Mouse (Mus musculus): ENCODE results near the gene Gnat2. TPM values are rescaled to one million over a fixed set of nuclear protein-coding genes. Genes with fewer than 3 reads are reported as not detected.

Gene Gnat2
- polyA plus RNA-seq, 1 experiment, result 0.40 TPM

DNA sequence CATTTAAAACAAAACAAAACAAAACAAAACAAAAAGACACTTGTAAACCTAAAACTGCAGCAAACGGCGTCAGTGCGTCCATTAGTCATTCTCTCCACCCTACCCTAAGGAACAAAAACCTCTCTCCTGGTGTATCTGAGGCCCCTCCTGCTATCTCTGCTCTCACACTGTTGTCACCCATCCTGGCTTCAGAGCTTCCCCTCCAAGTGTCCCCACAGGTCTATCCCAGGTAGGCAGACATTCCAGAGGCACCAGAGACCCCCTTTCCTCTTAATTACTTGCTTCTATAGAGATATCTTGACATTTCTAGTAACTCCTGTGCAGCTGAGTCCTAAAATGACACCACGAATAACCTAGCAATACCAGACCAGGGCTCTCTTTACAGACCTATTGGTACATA, 36.8 kb downstream of the Gnat2 start:
- no peaks in the 10 kb centered on the region for H3K27me3 ChIP-seq (ENCODE audit: control insufficient read depth, insufficient read depth, low read length)
- no peak for TF ChIP-seq POLR2A (IDR thresholded peaks at IDR 0.05; ENCODE audit: control insufficient read depth, low read depth, low read length)
- TF ChIP-seq CTCF (IDR thresholded peaks at IDR 0.05; ENCODE audit: control insufficient read depth, insufficient read depth, insufficient replicate concordance, low read depth, low read length), result no peak
- H3K36me3 ChIP-seq (ENCODE audit: control insufficient read depth, insufficient read depth, low read length), result no peaks in the 10 kb centered on the region
- H3K4me3 ChIP-seq (ENCODE audit: control insufficient read depth, low read depth, low read length), result no peak overlapping the region
- H3K4me1 ChIP-seq (ENCODE audit: control insufficient read depth, insufficient read depth, low read length), result no peaks in the 10 kb centered on the region
- H3K27ac ChIP-seq (ENCODE audit: control insufficient read depth, insufficient read depth, low read depth, low read length), result no peak overlapping the region

DNA sequence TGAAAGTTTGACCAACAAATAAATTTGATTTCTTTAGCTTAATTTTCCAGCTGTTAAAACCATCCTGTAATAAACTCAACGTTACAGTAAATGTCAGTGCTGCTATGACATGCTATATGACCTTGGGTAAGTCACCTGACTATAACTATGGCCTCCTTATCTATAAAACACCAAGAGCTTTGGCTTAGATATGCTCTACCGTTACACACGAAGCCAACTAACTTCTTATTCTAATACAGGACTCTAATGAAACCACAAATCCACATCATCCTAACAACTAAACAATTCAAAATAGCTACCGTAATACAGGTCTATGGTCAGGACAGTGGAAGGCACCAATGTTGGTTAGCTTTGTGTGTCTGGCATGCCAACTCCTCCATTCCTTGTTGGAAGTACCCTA, 37.2 kb downstream of the Gnat2 start:
- H3K27me3 ChIP-seq (ENCODE audit: control insufficient read depth, insufficient read depth, low read length), result no peaks in the 10 kb centered on the region
- H3K27ac ChIP-seq (ENCODE audit: control insufficient read depth, insufficient read depth, low read depth, low read length), result no peak overlapping the region
- TF ChIP-seq CTCF (IDR thresholded peaks at IDR 0.05; ENCODE audit: control insufficient read depth, insufficient read depth, insufficient replicate concordance, low read depth, low read length) (no peak), POLR2A (IDR thresholded peaks at IDR 0.05; ENCODE audit: control insufficient read depth, low read depth, low read length) (no peak)
- no peaks in the 10 kb centered on the region for H3K4me1 ChIP-seq (ENCODE audit: control insufficient read depth, insufficient read depth, low read length)
- H3K4me3 ChIP-seq (ENCODE audit: control insufficient read depth, low read depth, low read length), result no peak overlapping the region
- no peaks in the 10 kb centered on the region for H3K36me3 ChIP-seq (ENCODE audit: control insufficient read depth, insufficient read depth, low read length)

DNA sequence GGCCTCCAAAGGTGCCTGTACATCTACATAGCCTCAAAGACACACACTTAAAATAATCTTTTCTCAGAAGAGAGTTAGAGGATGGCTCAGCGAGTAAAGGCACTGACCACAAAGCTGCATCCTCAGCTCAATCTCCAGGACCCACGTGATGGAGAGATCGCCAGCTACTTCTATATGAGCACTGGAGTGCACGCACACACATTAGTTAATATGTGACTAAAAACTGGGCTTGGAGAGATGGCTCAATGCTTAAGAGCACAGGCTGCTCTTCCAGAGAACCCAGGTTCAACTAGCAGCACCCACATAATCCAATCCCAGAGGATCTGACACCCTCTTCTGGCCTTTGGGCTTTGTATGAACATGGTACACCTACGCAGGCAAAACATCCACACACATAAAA, 38.6 kb downstream of the Gnat2 start:
- Histone ChIP-seq H3K27me3 (ENCODE audit: control insufficient read depth, insufficient read depth, low read length) (no peaks in the 10 kb centered on the region), H3K27ac (ENCODE audit: control insufficient read depth, insufficient read depth, low read depth, low read length) (no peak overlapping the region), H3K36me3 (ENCODE audit: control insufficient read depth, insufficient read depth, low read length) (no peaks in the 10 kb centered on the region), H3K4me1 (ENCODE audit: control insufficient read depth, insufficient read depth, low read length) (no peaks in the 10 kb centered on the region), H3K4me3 (ENCODE audit: control insufficient read depth, low read depth, low read length) (no peak overlapping the region)
- no peak for TF ChIP-seq POLR2A (IDR thresholded peaks at IDR 0.05; ENCODE audit: control insufficient read depth, low read depth, low read length)
- TF ChIP-seq CTCF (IDR thresholded peaks at IDR 0.05; ENCODE audit: control insufficient read depth, insufficient read depth, insufficient replicate concordance, low read depth, low read length), result no peak

DNA sequence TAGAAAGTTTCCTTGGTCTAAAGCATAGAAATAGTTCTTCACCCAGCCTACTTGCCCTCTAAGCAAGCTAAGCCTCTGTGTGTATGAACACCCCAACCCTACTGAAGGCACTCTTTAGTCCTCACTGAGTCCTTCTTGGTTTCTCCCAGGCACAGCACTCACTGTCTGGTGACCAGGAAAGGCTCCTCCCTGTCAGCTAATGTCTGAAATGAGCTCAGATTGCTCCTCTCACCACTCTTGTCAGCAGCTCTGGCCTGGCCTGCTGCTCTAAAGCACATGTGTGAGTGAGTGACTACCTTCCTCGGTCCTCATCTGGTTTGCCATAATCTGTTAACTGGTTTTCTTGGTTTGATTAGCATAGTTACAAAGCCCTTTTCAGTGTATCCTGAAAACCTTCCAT, 39.2 kb downstream of the Gnat2 start:
- no peaks in the 10 kb centered on the region for H3K36me3 ChIP-seq (ENCODE audit: control insufficient read depth, insufficient read depth, low read length)
- H3K4me1 ChIP-seq (ENCODE audit: control insufficient read depth, insufficient read depth, low read length), result no peaks in the 10 kb centered on the region
- H3K4me3 ChIP-seq (ENCODE audit: control insufficient read depth, low read depth, low read length), result no peak overlapping the region
- no peak overlapping the region for H3K27ac ChIP-seq (ENCODE audit: control insufficient read depth, insufficient read depth, low read depth, low read length)
- no peak for TF ChIP-seq CTCF (IDR thresholded peaks at IDR 0.05; ENCODE audit: control insufficient read depth, insufficient read depth, insufficient replicate concordance, low read depth, low read length)
- TF ChIP-seq POLR2A (IDR thresholded peaks at IDR 0.05; ENCODE audit: control insufficient read depth, low read depth, low read length), result no peak
- no peaks in the 10 kb centered on the region for H3K27me3 ChIP-seq (ENCODE audit: control insufficient read depth, insufficient read depth, low read length)

DNA sequence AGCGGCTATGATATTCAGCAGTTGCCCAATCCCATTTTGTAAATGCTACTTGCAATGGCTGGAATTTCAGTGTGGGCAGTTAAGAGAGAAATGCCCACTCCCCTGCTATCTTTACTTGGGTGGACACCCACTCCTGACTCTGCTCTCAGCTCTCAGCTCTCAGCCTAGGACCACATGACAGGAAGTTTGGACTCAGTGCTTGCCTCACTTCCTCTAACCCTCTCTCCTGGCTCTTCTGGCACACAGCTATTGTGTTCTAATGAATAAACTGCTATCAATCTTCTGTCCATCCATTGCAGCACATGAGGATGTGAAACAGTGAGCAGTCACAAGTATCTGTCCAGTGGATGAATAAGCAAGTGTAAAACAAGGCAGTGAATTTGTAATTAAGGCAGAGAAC, 39.9 kb downstream of the Gnat2 start:
- Histone ChIP-seq H3K4me1 (ENCODE audit: control insufficient read depth, insufficient read depth, low read length) (no peaks in the 10 kb centered on the region), H3K4me3 (ENCODE audit: control insufficient read depth, low read depth, low read length) (no peak overlapping the region), H3K27me3 (ENCODE audit: control insufficient read depth, insufficient read depth, low read length) (no peaks in the 10 kb centered on the region), H3K27ac (ENCODE audit: control insufficient read depth, insufficient read depth, low read depth, low read length) (no peak overlapping the region), H3K36me3 (ENCODE audit: control insufficient read depth, insufficient read depth, low read length) (no peaks in the 10 kb centered on the region)
- TF ChIP-seq CTCF (IDR thresholded peaks at IDR 0.05; ENCODE audit: control insufficient read depth, insufficient read depth, insufficient replicate concordance, low read depth, low read length) (no peak), POLR2A (IDR thresholded peaks at IDR 0.05; ENCODE audit: control insufficient read depth, low read depth, low read length) (no peak)

DNA sequence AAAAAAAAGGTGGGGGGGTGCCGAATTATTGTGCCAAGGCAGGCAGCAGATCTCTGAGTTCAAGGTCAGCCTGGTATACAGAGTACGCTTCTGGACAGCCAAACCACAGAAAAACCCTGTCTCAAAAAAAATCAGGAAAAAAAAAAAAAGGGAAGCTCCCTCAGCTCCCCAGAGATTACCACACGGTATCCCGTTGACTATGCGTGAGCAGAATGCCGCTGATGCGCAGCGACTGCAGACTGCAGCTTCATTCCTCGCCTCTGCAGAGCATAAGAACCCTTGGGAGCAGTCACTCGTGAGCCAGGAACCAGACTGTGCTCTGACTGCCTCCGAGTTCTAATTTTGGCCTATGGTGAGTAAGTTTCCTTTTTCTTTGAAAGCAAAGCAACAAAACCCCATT, 42.1 kb downstream of the Gnat2 start:
- H3K27me3 ChIP-seq (ENCODE audit: control insufficient read depth, insufficient read depth, low read length), result no peaks in the 10 kb centered on the region
- no peak overlapping the region for H3K4me3 ChIP-seq (ENCODE audit: control insufficient read depth, low read depth, low read length)
- H3K4me1 ChIP-seq (ENCODE audit: control insufficient read depth, insufficient read depth, low read length), result no peaks in the 10 kb centered on the region; the same call in 1 of the 2 replicates
- H3K36me3 ChIP-seq (ENCODE audit: control insufficient read depth, insufficient read depth, low read length), result no peaks in the 10 kb centered on the region
- H3K27ac ChIP-seq (ENCODE audit: control insufficient read depth, insufficient read depth, low read depth, low read length), result no peak overlapping the region
- TF ChIP-seq CTCF (IDR thresholded peaks at IDR 0.05; ENCODE audit: control insufficient read depth, insufficient read depth, insufficient replicate concordance, low read depth, low read length) (no peak), POLR2A (IDR thresholded peaks at IDR 0.05; ENCODE audit: control insufficient read depth, low read depth, low read length) (no peak)

DNA sequence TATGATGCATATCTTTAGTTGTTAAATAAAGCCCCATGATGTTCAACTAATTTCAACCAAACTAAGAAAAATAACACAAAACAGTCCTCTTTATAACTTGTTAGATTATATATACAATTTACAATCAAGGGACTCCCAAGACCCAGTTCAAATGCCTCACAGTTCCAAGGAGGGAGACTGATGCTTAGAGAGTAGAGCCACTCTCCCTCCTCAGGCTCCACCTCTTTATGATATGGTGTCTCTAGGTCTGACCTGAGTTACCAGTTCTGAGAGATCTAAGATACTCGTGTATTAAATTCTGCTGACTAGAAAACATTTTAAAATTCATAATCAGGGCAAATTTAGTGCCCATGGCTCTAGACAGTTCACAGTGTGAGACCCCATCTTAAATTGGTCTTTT, 46.5 kb downstream of the Gnat2 start:
- TF ChIP-seq POLR2A (IDR thresholded peaks at IDR 0.05; ENCODE audit: control insufficient read depth, low read depth, low read length) (no peak), CTCF (IDR thresholded peaks at IDR 0.05; ENCODE audit: control insufficient read depth, insufficient read depth, insufficient replicate concordance, low read depth, low read length) (no peak)
- Histone ChIP-seq H3K27ac (ENCODE audit: control insufficient read depth, insufficient read depth, low read depth, low read length) (no peak overlapping the region), H3K27me3 (ENCODE audit: control insufficient read depth, insufficient read depth, low read length) (no peaks in the 10 kb centered on the region), H3K4me1 (ENCODE audit: control insufficient read depth, insufficient read depth, low read length) (no peaks in the 10 kb centered on the region; the same call in 1 of the 2 replicates), H3K4me3 (ENCODE audit: control insufficient read depth, low read depth, low read length) (no peak overlapping the region), H3K36me3 (ENCODE audit: control insufficient read depth, insufficient read depth, low read length) (no peaks in the 10 kb centered on the region)

DNA sequence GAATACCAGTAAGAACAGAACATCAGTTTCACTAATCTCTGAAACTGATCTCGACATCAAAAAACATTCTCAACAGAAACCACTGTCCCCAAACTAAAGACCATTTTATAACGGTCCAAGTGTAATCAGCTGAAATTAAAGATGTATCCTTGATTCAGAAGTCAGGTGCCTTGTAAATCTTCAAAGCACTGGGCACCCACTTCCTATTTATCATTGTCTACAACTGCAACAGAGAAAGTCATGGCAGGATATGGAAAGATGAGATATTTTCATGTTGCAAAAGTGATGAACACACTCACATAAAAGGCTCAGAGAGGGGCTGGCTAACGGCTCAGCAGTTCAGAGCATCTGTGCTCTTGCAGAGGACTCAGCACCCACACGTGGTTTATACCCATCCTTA, 48.2 kb downstream of the Gnat2 start:
- Histone ChIP-seq H3K27ac (ENCODE audit: control insufficient read depth, insufficient read depth, low read depth, low read length) (no peak overlapping the region), H3K4me3 (ENCODE audit: control insufficient read depth, low read depth, low read length) (no peak overlapping the region), H3K36me3 (ENCODE audit: control insufficient read depth, insufficient read depth, low read length) (no peaks in the 10 kb centered on the region), H3K27me3 (ENCODE audit: control insufficient read depth, insufficient read depth, low read length) (no peaks in the 10 kb centered on the region), H3K4me1 (ENCODE audit: control insufficient read depth, insufficient read depth, low read length) (no peaks in the 10 kb centered on the region; the same call in 1 of the 2 replicates)
- TF ChIP-seq CTCF (IDR thresholded peaks at IDR 0.05; ENCODE audit: control insufficient read depth, insufficient read depth, insufficient replicate concordance, low read depth, low read length), result no peak
- no peak for TF ChIP-seq POLR2A (IDR thresholded peaks at IDR 0.05; ENCODE audit: control insufficient read depth, low read depth, low read length)
